Mouse (Mus musculus): ENCODE measurements around the gene Abcg2. TPM values are rescaled to one million over a fixed set of nuclear protein-coding genes. Genes with fewer than 3 reads are reported as not detected.

The Abcg2 gene
- total and polyA plus RNA-seq, 3 experiments: 1.5 to 33.7 (median 19.9) TPM

Other genes with a start within 250 kb of the Abcg2 start
- gene Vmn1r30, start 141.1 kb upstream of the Abcg2 start, total RNA-seq (2021): not detected
- gene Vmn1r30, start 141.1 kb upstream of the Abcg2 start, polyA plus RNA-seq (2012; rRNA removed): not detected in 2 replicates
- gene Vmn1r31, start 109.2 kb upstream of the Abcg2 start, total RNA-seq (2021): not detected
- not detected in 2 replicates for gene Vmn1r31, start 109.2 kb upstream of the Abcg2 start, polyA plus RNA-seq (2012; rRNA removed)
- gene Herc3, start 246.9 kb downstream of the Abcg2 start, total RNA-seq (2021): 10 to 100 TPM; 15.5 to 19.1 TPM
- gene Herc3, start 246.9 kb downstream of the Abcg2 start, polyA plus RNA-seq (2012; rRNA removed): 14.3 and 18.3 TPM in 2 replicates